Mouse (Mus musculus) left cerebral cortex, adult 18-20 months (tissue): ENCODE measurements at regions not wholly inside any gene's neighbourhood (a gene's known extent, or its start where the extent isn't known, plus 50 kb on each side); places are given as distances from the start of the nearest gene placed in this dataset.
"Not testable (repeated sequence)": the region's sequence is repeated elsewhere in the genome, so short reads cannot be mapped to it uniquely, and the experiment has no call there.

ENCODE experiments used
- DNase-seq, 2 experiments: peaks; one replicate each; pipeline ENCODE4 v3.0.0; 2021 to 2022; ENCODE audit warnings: low spot score in 2 of 2, mixed read lengths in 1 of 2

DNA sequence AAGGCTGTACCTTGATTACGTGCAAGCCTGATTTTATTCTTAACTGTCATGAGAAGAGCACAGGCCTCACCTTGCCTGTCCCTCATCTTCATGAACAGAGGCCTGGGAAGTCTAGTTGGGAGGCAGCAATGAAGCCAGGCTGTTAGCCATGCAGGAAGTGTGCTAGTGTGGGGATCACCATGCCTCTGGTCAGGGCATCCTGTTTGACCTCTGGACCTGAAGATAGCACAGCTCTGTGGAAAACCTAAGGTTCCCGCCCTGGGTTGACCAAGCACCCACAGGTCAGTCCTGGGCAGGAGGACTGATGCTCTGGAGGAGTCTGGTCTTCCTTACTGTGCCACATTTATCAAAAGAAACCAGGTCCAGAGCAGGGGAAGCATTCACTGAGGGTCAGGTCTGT, 157.6 kb downstream of the Gm906 start:
- no peak for DNase-seq

DNA sequence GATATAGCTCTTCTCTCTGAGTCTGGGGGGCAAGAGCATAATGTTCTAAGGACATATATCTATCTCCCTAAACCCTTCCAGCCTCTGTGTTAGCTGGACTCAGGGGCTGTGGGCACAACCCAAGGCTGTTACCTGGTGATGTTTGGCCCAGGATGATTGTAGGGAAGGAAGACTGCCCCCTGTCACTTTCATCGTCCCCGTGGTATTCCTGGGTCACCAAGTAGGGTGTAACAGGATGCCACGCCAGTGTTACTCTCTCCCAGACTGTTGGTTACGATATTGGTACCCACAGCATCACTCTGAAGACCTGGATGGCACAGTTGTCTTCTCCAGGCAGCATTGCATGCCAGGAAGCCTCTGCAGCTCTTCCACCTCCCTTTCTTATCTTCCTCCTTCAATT, 185.3 kb downstream of the Gm906 start:
- no peak for DNase-seq

DNA sequence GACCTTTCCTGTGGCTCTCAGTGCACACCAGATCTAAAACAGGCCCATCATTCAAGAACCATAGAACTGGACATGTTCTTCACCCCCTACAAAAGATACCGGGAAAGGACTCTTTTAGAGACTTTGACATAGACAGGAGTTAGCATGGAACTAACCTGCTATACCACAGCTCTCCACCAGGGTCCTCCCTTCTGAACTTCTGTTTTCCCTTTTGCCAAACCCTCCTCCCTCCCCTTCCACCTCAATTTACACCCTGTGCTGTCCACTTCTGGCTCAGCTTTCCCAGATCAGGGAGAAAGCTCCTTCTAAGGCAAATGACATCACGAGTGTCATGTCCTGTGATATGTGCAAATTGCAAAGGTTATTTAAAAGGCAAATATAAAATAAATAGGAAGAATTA, 185.7 kb downstream of the Gm906 start:
- not testable (repeated sequence) for DNase-seq

DNA sequence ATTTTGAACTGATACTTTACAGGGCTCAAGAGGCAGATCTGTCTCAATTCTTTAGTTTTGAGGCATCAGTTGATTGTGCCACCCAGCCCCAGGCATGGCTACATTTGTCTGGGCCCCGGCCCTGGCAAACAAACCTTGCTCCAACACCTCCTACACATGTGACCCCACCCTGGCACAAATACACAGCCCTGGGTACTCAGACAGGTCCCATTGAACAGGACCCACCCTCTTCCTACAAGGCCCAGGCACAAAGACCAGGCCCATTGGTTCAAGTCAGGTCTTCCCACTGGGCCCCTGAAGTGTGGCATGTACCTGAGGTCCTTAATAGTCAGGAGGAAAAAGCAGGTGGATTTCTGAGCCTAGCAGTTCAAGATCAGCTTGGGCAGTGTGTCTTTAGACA, 190.4 kb downstream of the Gm906 start:
- DNase-seq, result not testable (repeated sequence)

DNA sequence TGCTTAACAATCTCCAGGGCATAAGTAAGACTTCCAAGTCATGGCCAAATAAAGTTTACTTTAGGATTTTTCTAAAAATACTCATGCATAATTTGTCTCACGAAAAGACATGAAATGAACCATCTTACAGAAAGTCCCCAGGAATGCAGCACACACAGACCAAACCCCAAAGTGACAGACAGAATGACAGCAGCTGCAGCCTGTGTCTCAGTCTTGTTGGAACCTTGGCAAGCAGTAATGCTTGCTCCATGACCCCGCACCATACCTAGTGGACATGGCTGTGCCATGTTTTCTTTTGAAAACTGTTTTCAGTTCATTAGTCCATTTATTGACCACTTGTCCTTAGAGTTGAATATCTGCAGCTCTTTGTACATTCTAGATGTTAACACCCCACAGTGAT, 191.1 kb downstream of the Gm906 start:
- not testable (repeated sequence) for DNase-seq

DNA sequence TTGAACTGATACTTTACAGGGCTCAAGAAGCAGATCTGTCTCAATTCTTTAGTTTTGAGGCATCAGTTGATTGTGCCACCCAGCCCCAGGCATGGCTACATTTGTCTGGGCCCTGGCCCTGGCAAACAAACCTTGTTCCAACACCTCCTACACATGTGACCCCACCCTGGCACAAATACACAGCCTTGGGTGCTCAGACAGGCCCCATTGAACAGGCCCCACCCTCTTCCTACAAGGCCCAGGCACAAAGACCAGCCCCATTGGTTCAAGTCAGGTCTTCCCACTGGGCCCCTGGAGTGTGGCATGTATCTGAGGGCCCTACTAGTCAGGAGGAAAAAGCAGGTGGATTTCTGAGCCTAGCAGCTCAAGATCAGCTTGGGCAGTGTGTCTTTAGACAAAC, 198.4 kb downstream of the Gm906 start:
- DNase-seq, result not testable (repeated sequence)

DNA sequence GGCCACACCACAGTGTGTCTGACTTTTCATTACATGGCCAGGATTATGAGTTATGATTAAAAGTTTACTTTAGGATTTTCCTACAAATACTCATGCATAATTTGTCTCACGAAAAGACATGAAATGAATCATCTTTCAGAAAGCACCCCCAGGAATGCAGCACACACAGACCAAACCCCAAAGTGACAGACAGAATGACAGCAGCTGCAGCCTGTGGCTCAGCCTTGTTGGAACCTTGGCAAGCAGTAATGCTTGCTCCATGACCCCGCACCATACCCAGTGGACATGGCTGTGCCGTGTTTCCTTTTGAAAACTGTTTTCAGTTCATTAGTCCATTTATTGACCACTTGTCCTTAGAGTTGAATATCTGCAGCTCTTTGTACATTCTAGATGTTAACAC, 199.0 kb downstream of the Gm906 start:
- DNase-seq, result not testable (repeated sequence)

DNA sequence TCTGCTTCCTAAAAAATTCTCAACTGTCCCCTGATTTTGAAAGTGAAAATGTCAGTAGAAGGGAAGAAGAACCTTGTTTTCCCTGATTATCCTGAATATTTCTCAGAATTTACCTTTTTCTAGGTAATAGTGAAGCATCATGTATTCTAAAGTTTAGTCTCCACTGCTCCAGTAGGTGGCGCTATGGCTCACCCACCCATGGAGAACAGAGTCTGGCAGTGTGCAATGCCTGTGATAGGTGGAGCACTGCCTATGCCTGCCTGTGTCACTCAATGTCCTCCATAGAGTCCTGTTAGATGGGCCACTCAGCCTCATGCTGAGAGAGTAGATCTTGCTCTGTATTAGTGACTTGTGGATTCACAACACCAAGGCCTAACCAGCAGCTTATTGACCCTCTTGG, 218.4 kb downstream of the Gm906 start:
- no peak for DNase-seq

DNA sequence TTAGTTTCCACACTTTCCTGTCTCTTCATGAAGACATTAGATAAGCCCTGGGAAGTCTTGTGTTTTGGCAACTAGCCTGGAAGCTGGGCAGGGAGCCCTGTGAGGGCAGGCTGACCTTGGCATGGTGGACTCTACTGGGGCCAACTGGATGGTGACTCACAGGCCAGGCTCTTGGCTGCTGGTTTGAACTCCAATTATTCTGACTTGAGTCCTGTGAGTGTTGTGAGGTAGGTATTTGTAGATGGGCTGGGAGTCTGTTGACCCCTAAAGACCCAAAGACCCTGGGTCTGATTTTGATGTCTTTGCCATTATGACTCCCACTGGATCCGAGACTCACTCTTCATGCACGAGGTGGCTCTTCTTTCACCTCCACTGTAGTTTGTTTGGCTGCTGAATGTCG, 208.9 kb upstream of the Gm30302 start:
- not testable (repeated sequence) for DNase-seq

DNA sequence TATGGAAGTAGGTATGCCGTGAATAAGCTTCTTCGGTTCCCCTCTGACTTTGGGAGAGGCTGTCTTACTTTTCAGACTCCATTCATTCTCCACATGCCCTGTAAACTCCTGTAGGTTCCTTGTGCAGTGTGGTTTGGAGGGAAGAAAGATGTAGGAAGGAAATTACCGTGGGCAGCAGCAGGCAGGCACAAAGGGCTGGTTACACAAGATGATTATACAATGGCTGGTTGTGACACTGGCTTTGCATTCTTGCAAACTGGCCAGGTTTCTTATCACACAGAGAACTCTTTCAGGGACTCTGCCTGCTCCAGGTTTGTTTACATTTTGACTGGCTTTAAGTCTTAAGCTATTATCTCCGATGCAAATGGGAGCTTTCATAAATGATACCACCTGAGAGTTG, 167.3 kb upstream of the Gm30302 start:
- DNase-seq, result not testable (repeated sequence)

DNA sequence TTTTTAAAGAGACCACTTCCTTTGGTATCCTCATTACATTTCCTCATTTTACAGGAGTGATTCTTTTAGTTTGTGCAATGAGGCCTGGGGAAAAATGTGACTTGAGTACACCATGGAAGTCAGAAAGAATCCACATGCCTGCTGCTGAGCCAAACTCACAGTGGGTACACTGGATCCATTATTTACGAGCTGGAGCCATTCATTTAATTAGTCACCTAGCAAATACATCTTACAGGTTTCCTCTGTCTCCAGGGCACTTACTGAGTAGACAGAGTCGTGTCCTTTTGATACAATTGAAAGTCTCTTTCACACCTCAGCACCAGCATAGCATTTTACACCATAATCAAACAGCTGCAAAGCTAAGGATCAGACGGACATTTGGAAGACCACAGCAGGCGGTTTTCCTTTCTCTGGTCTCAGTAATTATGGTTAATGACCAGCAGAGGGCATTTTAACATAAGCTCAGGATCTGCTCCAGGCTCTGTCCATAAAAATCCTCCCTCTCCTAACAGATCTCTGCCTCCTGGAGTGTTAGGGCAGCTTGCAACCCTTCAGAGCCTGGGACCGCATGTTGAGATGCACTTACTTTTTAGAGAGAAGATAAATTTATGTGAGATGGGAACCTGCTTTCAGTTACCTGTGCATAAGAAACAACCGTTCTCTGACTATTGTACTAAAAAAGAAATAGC, 159.3 kb upstream of the Gm30302 start:
- peak in 1 of 2 experiments; percentile 4 for DNase-seq

DNA sequence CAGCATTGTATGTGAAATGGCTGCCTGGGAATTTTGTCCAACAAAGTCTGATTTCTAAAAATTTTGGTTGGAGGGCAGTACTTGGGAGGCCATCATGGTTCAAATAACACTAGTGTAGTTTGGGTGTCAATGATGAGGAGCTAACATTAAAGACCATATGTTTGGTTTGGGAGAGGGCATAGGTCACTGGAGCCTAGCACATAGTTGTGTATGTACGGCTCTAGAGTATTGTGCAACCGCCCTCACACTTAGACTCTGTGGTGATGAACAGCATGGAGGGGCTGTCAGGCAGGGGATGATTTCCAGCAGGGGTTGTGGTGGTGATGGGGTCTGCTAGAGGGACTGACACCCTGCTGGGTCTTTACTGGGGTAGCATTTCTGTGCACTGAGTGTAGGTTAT, 117.0 kb upstream of the Gm30302 start:
- no peak for DNase-seq
